Mouse (Mus musculus) urinary bladder, postnatal 36 days (tissue): ENCODE data around the gene Fbxw25.
A peak's percentile ranks its signal among the peaks of the same experiment; 100 is the strongest.
"Not testable (repeated sequence)": the region's sequence is repeated elsewhere in the genome, so short reads cannot be mapped to it uniquely, and the experiment has no call there.

Experiments
- DNase-seq, 2 experiments: peaks; one replicate each; pipeline ENCODE4 v3.0.0; 2022; ENCODE audit warnings: low spot score in 2 of 2, mixed read lengths in 1 of 2

Fbxw25 gene

GRCm38 (mm10) chr9:109664552-109664951 is at the start of gene Fbxw25:
Fbxw25 (minus strand) TSS chr9:109664652.
- DNase-seq = not testable (repeated sequence)

- not testable (repeated sequence) for DNase-seq
These were observed 38.1 kb upstream of the Fbxw25 start, which contains the start of gene Fbxw18 for GRCm38 (mm10) chr9:109702600-109702999. Fbxw18 (minus strand) TSS chr9:109702700.

GRCm38 (mm10) chr9:109685299-109685698 is 20.8 kb upstream of the Fbxw25 start:
- DNase-seq = peak; percentile 30 to 63

- DNase-seq = not testable (repeated sequence)
These were observed 38.5 kb downstream of the Fbxw25 start, which contains the start of gene Fbxw24 for GRCm38 (mm10) chr9:109625957-109626356. Fbxw24 (minus strand) TSS chr9:109626057.

GRCm38 (mm10) chr9:109606837-109607236 is 57.6 kb downstream of the Fbxw25 start:
- DNase-seq = peak; percentile 2 to 9

DNA sequence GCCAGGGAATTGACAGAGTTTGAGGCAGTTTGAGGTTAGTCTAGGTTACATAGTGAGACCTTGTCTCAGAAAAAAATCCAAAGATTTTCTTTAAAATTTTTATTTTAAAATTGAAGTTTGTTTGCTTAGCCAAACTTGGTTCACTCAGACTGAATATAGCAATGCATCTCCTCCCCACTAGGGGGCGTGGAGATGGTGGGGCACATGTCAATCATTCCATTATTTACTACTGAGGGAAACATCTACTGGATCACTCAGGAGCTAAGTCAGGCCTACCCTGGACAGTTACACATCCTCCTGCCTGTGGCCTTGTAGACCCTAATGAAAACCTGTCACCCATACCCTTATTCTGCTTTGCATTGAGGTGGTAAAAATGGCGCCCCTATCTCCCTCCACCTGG is 62.3 kb downstream of the Fbxw25 start:
- not testable (repeated sequence) for DNase-seq

DNA sequence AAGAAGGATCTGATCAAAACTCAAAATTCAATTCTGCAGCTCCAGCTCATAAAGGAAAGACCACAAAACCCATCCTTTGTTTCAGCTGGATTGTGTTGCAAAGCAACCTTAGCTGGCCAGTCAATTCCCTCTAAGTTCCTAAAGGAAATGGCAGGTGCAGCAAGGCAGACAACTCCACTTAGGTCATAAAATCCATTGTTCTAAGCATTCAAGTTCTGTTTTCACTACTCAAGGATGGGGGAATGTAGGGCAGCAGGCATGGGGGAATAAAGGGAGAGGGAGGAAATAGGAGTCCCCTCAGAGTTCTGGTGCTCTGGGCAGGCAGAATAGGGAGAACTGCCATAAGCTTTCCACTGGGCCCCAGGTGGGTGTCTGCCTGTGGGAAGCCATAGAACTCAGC is 67.2 kb downstream of the Fbxw25 start:
- DNase-seq = no peak
